Mouse (Mus musculus) hindbrain, embryonic 13.5 days (tissue): ENCODE data around the gene Mettl7b. TPM values are rescaled to one million over a fixed set of nuclear protein-coding genes. Genes with fewer than 3 reads are reported as not detected.
"Not testable (repeated sequence)": the region's sequence is repeated elsewhere in the genome, so short reads cannot be mapped to it uniquely, and the experiment has no call there.

Source experiments
- ATAC-seq: fragments of 200-750 bp; cut with Nextera tagmentation; 2 replicates; pipeline ENCODE4 v1.8.0; 2017; ENCODE audit warnings: moderate TSS enrichment; ENCODE audit not compliant: low FRiP score
- H3K27ac ChIP-seq: fragments of 300-500 bp; sonication (generic); 2 replicates; pipeline ENCODE4 v1.5.1; 2015; ENCODE audit warnings: inconsistent platforms, mild to moderate bottlenecking, moderate library complexity
- H3K27me3 ChIP-seq: fragments of 300-500 bp; sonication (generic); 2 replicates; pipeline ENCODE4 v1.6.1; 2015; ENCODE audit warnings: mild to moderate bottlenecking, inconsistent platforms
- H3K36me3 ChIP-seq: fragments of 300-500 bp; sonication (generic); 2 replicates; pipeline ENCODE4 v1.6.1; 2015; ENCODE audit warnings: mild to moderate bottlenecking, inconsistent platforms
- H3K4me1 ChIP-seq: fragments of 300-500 bp; sonication (generic); replicated peaks from 2 replicates; pipeline ENCODE4 v1.6.1; 2015; ENCODE audit warnings: inconsistent platforms
- H3K4me2 ChIP-seq: fragments of 300-500 bp; sonication (generic); 2 replicates; pipeline ENCODE4 v1.6.1; 2015; ENCODE audit warnings: inconsistent platforms, mild to moderate bottlenecking, moderate library complexity
- H3K4me3 ChIP-seq: fragments of 300-500 bp; sonication (generic); 2 replicates; pipeline ENCODE4 v1.5.1; 2015; ENCODE audit warnings: mild to moderate bottlenecking, inconsistent platforms
- H3K9ac ChIP-seq: fragments of 300-500 bp; sonication (generic); 2 replicates; pipeline ENCODE4 v1.6.1; 2015; ENCODE audit warnings: mild to moderate bottlenecking, inconsistent platforms
- H3K9me3 ChIP-seq: fragments of 300-500 bp; sonication (generic); 2 replicates; pipeline ENCODE4 v1.6.1; 2016; ENCODE audit warnings: inconsistent platforms
- WGBS: fragments of 180-500 bp; shearing (Covaris S2); methylation state at CpG from one replicate; pipeline ENCODE4 v1.1.7; 2015; 5-methylcytosine and 5-hydroxymethylcytosine counted together
- polyA plus RNA-seq: library from polyadenylated mRNA; unstranded; fragments of >200 nt; fragmentation: Nextera tagmentation; extraction: Ambion mirVana; gene quantifications from 2 replicates; pipeline ENCODE4 v1.2.1, GENCODE M21; 2015

The Mettl7b gene
- not detected in 2 replicates for polyA plus RNA-seq

GRCm38 (mm10) chr10:128960590-128961584, at the start of gene Mettl7b:
TSS of gene Mettl7b (minus strand) at chr10:128960988.
- Histone ChIP-seq H3K9me3 (no peaks in the 10 kb centered on the region), H3K4me1 (no peaks in the 10 kb centered on the region), H3K4me3 (no peak within 1 kb of the TSS), H3K36me3 (no peaks in the 10 kb centered on the region), H3K27me3 (no peaks in the 10 kb centered on the region), H3K27ac (no peak within 1 kb of the TSS), H3K4me2 (no peak within 1 kb of the TSS), H3K9ac (no peak within 1 kb of the TSS)
- no peak for ATAC-seq
- 89% methylated on average over 12 of the region's 12 CpGs for WGBS

- Histone ChIP-seq H3K4me3 (no peak within 1 kb of the TSS), H3K27me3 (no peaks in the 10 kb centered on the region), H3K4me2 (no peak within 1 kb of the TSS), H3K9me3 (no peaks in the 10 kb centered on the region), H3K27ac (no peak within 1 kb of the TSS), H3K36me3 (no peaks in the 10 kb centered on the region), H3K9ac (no peak within 1 kb of the TSS), H3K4me1 (no peaks in the 10 kb centered on the region)
- ATAC-seq, result no peak
- WGBS, result 66% methylated on average over 2 of the region's 2 CpGs
Observed at GRCm38 (mm10) chr10:129010288-129010841, 49.6 kb upstream of the Mettl7b start, which contains the start of gene Olfr763. TSS of gene Olfr763 (plus strand) at chr10:129010791.

GRCm38 (mm10) chr10:129004032-129004920, 43.5 kb upstream of the Mettl7b start:
- Histone ChIP-seq H3K4me2 (no peak overlapping the region), H3K27ac (no peak overlapping the region), H3K9me3 (no peaks in the 10 kb centered on the region), H3K36me3 (no peaks in the 10 kb centered on the region), H3K4me1 (no peaks in the 10 kb centered on the region), H3K9ac (no peak overlapping the region), H3K4me3 (no peak overlapping the region), H3K27me3 (no peaks in the 10 kb centered on the region)
- no peak for ATAC-seq
- WGBS, result 87% methylated on average over 14 of the region's 14 CpGs

GRCm38 (mm10) chr10:128996523-128997040, 35.8 kb upstream of the Mettl7b start:
- ATAC-seq, result peak; percentile 54
- no peaks in the 10 kb centered on the region for H3K4me1 ChIP-seq
- no peaks in the 10 kb centered on the region for H3K9me3 ChIP-seq
- H3K36me3 ChIP-seq, result no peaks in the 10 kb centered on the region
- no peaks in the 10 kb centered on the region for H3K27me3 ChIP-seq
- H3K27ac ChIP-seq, result no peak overlapping the region
- no peak overlapping the region for H3K4me3 ChIP-seq
- H3K9ac ChIP-seq, result no peak overlapping the region
- no peak overlapping the region for H3K4me2 ChIP-seq
- WGBS, result 76% methylated on average over 4 of the region's 4 CpGs

- ATAC-seq, result 0 out of 2 replicates have a peak, but pooled peaks have one; percentile 28
- no peak overlapping the region for H3K4me2 ChIP-seq
- 100% methylated on average over 1 of the region's 1 CpGs for WGBS
Observed at GRCm38 (mm10) chr10:128995796-128996195, 35.0 kb upstream of the Mettl7b start.

GRCm38 (mm10) chr10:128990994-128991393, 30.2 kb upstream of the Mettl7b start:
- Histone ChIP-seq H3K9me3 (no peaks in the 10 kb centered on the region), H3K4me2 (no peak overlapping the region), H3K36me3 (no peaks in the 10 kb centered on the region), H3K27ac (no peak overlapping the region), H3K4me3 (no peak overlapping the region), H3K27me3 (no peaks in the 10 kb centered on the region), H3K4me1 (no peaks in the 10 kb centered on the region), H3K9ac (no peak overlapping the region)
- no peak for ATAC-seq

More at GRCm38 (mm10) chr10:128995796-128996195, 35.0 kb upstream of the Mettl7b start:
- Histone ChIP-seq H3K27ac (no peak overlapping the region), H3K27me3 (no peaks in the 10 kb centered on the region), H3K4me3 (no peak overlapping the region), H3K9ac (no peak overlapping the region), H3K36me3 (no peaks in the 10 kb centered on the region), H3K9me3 (no peaks in the 10 kb centered on the region), H3K4me1 (no peaks in the 10 kb centered on the region)

- H3K27ac ChIP-seq, H3K4me2 ChIP-seq, H3K9ac ChIP-seq, H3K36me3 ChIP-seq, H3K4me3 ChIP-seq, H3K27me3 ChIP-seq, H3K4me1 ChIP-seq, H3K9me3 ChIP-seq, ATAC-seq: not testable (repeated sequence)
- WGBS, result 64% methylated on average over 7 of the region's 10 CpGs
Observed at GRCm38 (mm10) chr10:128990129-128990850, 29.5 kb upstream of the Mettl7b start.

- H3K4me3 ChIP-seq, ATAC-seq, H3K27me3 ChIP-seq, H3K9me3 ChIP-seq, H3K27ac ChIP-seq, H3K4me1 ChIP-seq, H3K4me2 ChIP-seq, H3K9ac ChIP-seq, H3K36me3 ChIP-seq: not testable (repeated sequence)
- 89% methylated on average over 1 of the region's 1 CpGs for WGBS
Observed at GRCm38 (mm10) chr10:128989131-128989530, 28.3 kb upstream of the Mettl7b start, which contains the start of gene Olfr9. TSS of gene Olfr9 (plus strand) at chr10:128989431.

- WGBS, result 82% methylated on average over 3 of the region's 3 CpGs
- Histone ChIP-seq H3K27me3 (no peaks in the 10 kb centered on the region), H3K4me2 (no peak overlapping the region), H3K36me3 (no peaks in the 10 kb centered on the region), H3K9ac (no peak overlapping the region), H3K9me3 (no peaks in the 10 kb centered on the region), H3K4me3 (no peak overlapping the region), H3K27ac (no peak overlapping the region), H3K4me1 (no peaks in the 10 kb centered on the region; the same call in 1 of the 2 replicates)
- ATAC-seq, result no peak
Observed at GRCm38 (mm10) chr10:128980644-128981365, 20.0 kb upstream of the Mettl7b start.

GRCm38 (mm10) chr10:128977522-128978114, 16.8 kb upstream of the Mettl7b start:
- 22% methylated on average over 9 of the region's 9 CpGs for WGBS
- Histone ChIP-seq H3K4me1 (no peaks in the 10 kb centered on the region; the same call in 1 of the 2 replicates), H3K4me3 (no peak overlapping the region), H3K27me3 (no peaks in the 10 kb centered on the region), H3K9ac (peak overlapping the region; percentile 46; the same call in 1 of the 2 replicates), H3K36me3 (no peaks in the 10 kb centered on the region), H3K27ac (no peak overlapping the region), H3K4me2 (no peak overlapping the region), H3K9me3 (no peaks in the 10 kb centered on the region)
- ATAC-seq, result peak; percentile 73
